Mouse (Mus musculus) limb, embryonic 14.5 days (tissue): ENCODE measurements around the gene AC140267.1. TPM values are rescaled to one million over a fixed set of nuclear protein-coding genes. Genes with fewer than 3 reads are reported as not detected.
A peak's percentile ranks its signal among the peaks of the same experiment; 100 is the strongest.

Experiments used
- ATAC-seq: fragments of 200-750 bp; cut with Nextera tagmentation; 2 replicates; pipeline ENCODE4 v1.8.0; 2017; ENCODE audit warnings: low read depth, moderate number of reproducible peaks, moderate TSS enrichment; ENCODE audit not compliant: low FRiP score
- DNase-seq: peaks from one replicate; pipeline ENCODE4 v3.0.0-alpha.2; 2015; ENCODE audit warnings: low spot score
- H3K27ac ChIP-seq: fragments of 300-500 bp; sonication (generic); replicated peaks from 2 replicates; pipeline ENCODE4 v1.5.1; 2014; ENCODE audit warnings: low read depth, mild to moderate bottlenecking, low read length, moderate library complexity, mixed read lengths
- H3K27me3 ChIP-seq: fragments of 300-500 bp; sonication (generic); 2 replicates; pipeline ENCODE4 v1.6.1; 2014; ENCODE audit warnings: low read length, mixed read lengths; ENCODE audit not compliant: control insufficient read depth, insufficient read depth
- H3K36me3 ChIP-seq: fragments of 300-500 bp; sonication (generic); 2 replicates; pipeline ENCODE4 v1.6.1; 2014; ENCODE audit warnings: mild to moderate bottlenecking, low read length, moderate library complexity, mixed read lengths; ENCODE audit not compliant: control insufficient read depth, insufficient read depth
- H3K4me1 ChIP-seq: fragments of 300-500 bp; sonication (generic); 2 replicates; pipeline ENCODE4 v1.6.1; 2014; ENCODE audit warnings: antibody characterized with exemption, low read length, mixed read lengths; ENCODE audit not compliant: control insufficient read depth, insufficient read depth
- H3K4me2 ChIP-seq: fragments of 300-500 bp; sonication (generic); replicated peaks from 2 replicates; pipeline ENCODE4 v1.6.1; 2014; ENCODE audit warnings: low read depth, mild to moderate bottlenecking, low read length, moderate library complexity; ENCODE audit not compliant: severe bottlenecking
- H3K4me3 ChIP-seq: fragments of 300-500 bp; sonication (generic); replicated peaks from 2 replicates; pipeline ENCODE4 v1.5.1; 2014; ENCODE audit warnings: low read length
- H3K9ac ChIP-seq: fragments of 300-500 bp; sonication (generic); 2 replicates; pipeline ENCODE4 v1.6.1; 2014; ENCODE audit warnings: mild to moderate bottlenecking, low read depth, low read length, moderate library complexity; ENCODE audit not compliant: severe bottlenecking
- H3K9me3 ChIP-seq: fragments of 300-500 bp; sonication (generic); 2 replicates; pipeline ENCODE4 v1.6.1; 2016; ENCODE audit warnings: low read length; ENCODE audit not compliant: control insufficient read depth
- POLR2A ChIP-seq: fragments of 200-500 bp; IDR thresholded peaks from 2 replicates; pipeline ENCODE4 v1.8.0; 2012; ENCODE audit warnings: inconsistent platforms, mild to moderate bottlenecking, moderate library complexity, borderline replicate concordance; ENCODE audit not compliant: insufficient read depth, insufficient read length; ENCODE audit errors: extremely low read depth
- WGBS: fragments of 180-500 bp; shearing (Covaris S2); extraction: QIAGEN DNeasy Blood & Tissue Kit; methylation state at CpG from one replicate; pipeline ENCODE4 v1.1.7; 2014; 5-methylcytosine and 5-hydroxymethylcytosine counted together
- polyA plus RNA-seq, 2 experiments: library from polyadenylated mRNA; depleted of rRNA in 1 of 2; stranded (reverse) in 1 of 2; unstranded in 1 of 2; fragments of >200 nt; fragmentation: Nextera tagmentation in 1 of 2; extraction: Ambion mirVana in 1 of 2; gene quantifications; 2 replicates each; pipeline versions ENCODE4 v1.2.1 to v1.2.3; 2012 to 2014

Gene AC140267.1
- polyA plus RNA-seq, 2 experiments: not detected

DNA sequence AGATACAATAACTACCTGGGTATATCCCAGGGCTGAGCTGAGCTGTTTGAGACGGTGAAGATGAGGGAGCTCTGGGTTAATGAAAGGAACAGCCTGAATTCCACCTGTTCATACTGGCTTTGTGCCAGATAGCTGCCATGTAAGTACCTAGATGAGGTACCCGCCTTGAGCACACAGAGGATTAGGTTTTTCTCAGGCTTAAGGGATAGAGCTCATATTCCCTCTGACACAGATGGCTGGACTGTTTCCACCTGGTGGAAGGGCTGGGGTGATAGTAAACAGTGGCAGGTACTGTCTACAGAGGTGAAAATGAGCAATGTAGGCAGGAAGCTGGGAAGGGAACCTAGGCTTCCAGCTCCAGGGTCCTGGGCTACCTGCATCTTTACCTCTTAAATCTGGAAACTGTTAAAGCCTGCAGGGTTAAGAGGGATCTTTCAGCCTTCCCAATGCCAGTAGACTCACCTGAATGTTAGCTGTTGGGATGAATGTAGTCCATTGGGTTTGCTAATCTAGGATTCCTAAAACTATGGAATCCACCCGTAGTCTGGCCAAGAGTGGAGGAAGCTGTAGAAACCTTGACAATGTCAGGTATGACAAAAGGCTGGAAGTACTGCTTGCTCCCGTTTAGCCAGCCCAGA is 22.1 kb downstream of the AC140267.1 start:
- no peaks in the 10 kb centered on the region for H3K9me3 ChIP-seq
- 25% methylated on average over 4 of the region's 4 CpGs for WGBS
- ATAC-seq (no peak), DNase-seq (no peak)
- peak overlapping the region; percentile 97; the same call in 1 of the 2 replicates for H3K4me3 ChIP-seq
- TF ChIP-seq POLR2A: no peak
- peak overlapping the region; percentile 91 for H3K4me2 ChIP-seq
- H3K27ac ChIP-seq: peak overlapping the region; percentile 96
- H3K27me3 ChIP-seq: no peaks in the 10 kb centered on the region
- H3K36me3 ChIP-seq: peaks cover 42% of the 10 kb centered on the region
- H3K4me1 ChIP-seq: peaks cover 30% of the 10 kb centered on the region
- no peak overlapping the region for H3K9ac ChIP-seq

DNA sequence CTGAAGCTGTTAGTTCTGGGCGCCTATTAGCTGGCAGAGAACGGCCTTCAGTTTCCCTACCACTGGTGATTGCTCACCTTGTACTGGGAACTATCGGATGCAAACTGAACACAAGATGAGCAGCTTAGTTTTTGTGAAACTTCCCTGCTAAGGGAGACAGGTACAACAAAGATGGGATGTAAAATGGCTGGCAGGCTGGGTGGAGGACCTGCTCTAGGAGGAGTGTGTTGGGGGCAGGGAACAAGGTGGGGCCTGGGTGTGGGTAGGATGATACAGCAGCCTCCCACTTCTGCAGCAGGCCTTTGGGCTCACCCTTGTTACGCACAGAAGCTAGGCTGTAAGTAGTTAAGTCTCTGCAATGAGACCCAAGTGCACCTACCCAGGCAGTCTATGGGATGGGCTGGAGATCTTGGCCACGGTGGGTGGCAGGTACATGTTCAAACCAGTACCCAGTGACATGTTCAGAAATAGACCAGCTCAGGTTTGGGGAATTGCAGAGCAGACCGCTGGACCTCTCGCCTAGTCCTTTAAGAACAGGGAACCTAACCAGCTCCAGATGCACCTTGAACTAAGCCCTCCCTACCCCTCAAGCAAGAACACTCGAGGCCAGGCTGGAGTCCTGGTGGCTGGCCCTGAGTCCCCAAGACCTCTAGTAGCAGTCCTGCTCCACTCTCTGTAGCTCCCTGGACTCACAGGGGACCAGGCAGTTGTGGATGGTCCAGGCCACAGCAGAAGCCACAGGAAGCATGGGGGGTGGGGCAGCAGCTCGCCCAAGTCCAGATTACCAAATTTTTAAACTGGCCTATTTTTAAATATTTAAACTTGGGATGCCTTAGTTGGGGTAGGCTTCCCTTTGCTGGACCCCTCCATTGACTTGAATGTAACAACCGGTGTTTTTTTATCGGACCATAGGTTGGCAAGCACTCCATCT is 22.9 kb downstream of the AC140267.1 start:
- peaks cover 35% of the 10 kb centered on the region for H3K4me1 ChIP-seq
- H3K4me3 ChIP-seq: no peak overlapping the region
- 43% methylated on average over 11 of the region's 11 CpGs for WGBS
- peak overlapping the region; percentile 59; the same call in 1 of the 2 replicates for H3K27ac ChIP-seq
- DNase-seq (no peak), ATAC-seq (no peak)
- no peak overlapping the region for H3K9ac ChIP-seq
- no peaks in the 10 kb centered on the region for H3K9me3 ChIP-seq
- H3K36me3 ChIP-seq: peaks cover 42% of the 10 kb centered on the region
- H3K27me3 ChIP-seq: no peaks in the 10 kb centered on the region
- TF ChIP-seq POLR2A: no peak
- no peak overlapping the region for H3K4me2 ChIP-seq

GRCm38 (mm10) chr15:80259406-80260045 is 23.9 kb downstream of the AC140267.1 start:
- Histone ChIP-seq H3K4me1 (peaks cover 28% of the 10 kb centered on the region), H3K4me3 (no peak overlapping the region), H3K27me3 (no peaks in the 10 kb centered on the region), H3K9me3 (no peaks in the 10 kb centered on the region), H3K36me3 (peaks cover 42% of the 10 kb centered on the region), H3K9ac (no peak overlapping the region), H3K27ac (no peak overlapping the region), H3K4me2 (no peak overlapping the region)
- DNase-seq: no peak
- no peak for ATAC-seq
- no peak for TF ChIP-seq POLR2A
- WGBS: 86% methylated on average over 8 of the region's 8 CpGs

DNA sequence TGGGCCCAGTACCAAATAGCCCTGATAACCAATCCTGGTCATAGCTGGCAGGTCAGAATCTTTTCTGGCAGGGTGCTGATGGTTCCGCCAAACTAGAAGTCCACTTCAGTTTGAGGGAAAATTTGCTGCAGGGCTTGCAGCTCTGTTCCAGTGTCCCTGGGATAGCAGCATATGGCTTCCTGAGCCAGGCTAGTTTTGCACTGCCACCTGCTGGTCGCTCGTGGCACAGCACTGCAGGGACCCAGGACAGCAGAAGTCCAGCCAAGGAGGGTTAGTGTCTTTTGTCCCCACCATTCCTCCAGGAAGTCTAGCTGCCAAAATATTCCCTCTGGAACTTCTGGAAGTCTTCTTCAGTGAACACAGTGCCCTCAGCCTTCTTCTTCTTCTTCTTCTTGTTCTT is 25.0 kb downstream of the AC140267.1 start:
- no peak overlapping the region for H3K27ac ChIP-seq
- no peak overlapping the region for H3K4me2 ChIP-seq
- no peaks in the 10 kb centered on the region for H3K27me3 ChIP-seq
- peak; percentile 78 for DNase-seq
- 0 out of 2 replicates have a peak, but pooled peaks have one; percentile 14 for TF ChIP-seq POLR2A
- 12% methylated on average over 3 of the region's 3 CpGs for WGBS
- H3K4me3 ChIP-seq: no peak overlapping the region
- H3K4me1 ChIP-seq: peaks cover 28% of the 10 kb centered on the region
- no peak for ATAC-seq
- peaks cover 42% of the 10 kb centered on the region for H3K36me3 ChIP-seq
- no peaks in the 10 kb centered on the region for H3K9me3 ChIP-seq
- H3K9ac ChIP-seq: no peak overlapping the region

DNA sequence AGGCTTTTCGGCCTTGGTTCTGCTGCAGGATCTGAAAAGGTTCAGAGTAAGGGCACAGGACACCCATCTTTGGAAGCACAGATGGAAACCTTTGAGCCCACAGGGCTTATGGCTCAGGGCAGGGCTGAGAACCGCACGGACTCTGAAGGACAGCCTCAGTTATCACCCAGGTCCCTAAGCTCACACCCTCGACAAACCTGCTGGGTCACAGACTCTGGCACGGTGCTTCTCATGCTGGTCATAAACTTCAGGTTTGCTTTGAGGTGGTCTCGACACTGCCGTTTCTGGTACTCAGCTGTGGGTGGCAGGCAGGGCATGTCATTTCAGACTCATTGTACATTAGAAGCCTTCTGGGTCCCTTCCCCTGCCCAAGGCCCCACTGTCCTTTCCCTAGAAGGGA is 25.5 kb downstream of the AC140267.1 start:
- ATAC-seq: no peak
- Histone ChIP-seq H3K9me3 (no peaks in the 10 kb centered on the region), H3K27ac (no peak overlapping the region), H3K4me2 (no peak overlapping the region), H3K4me1 (peaks cover 28% of the 10 kb centered on the region), H3K4me3 (no peak overlapping the region), H3K27me3 (no peaks in the 10 kb centered on the region), H3K36me3 (peaks cover 40% of the 10 kb centered on the region), H3K9ac (no peak overlapping the region)
- WGBS: 77% methylated on average over 7 of the region's 7 CpGs
- TF ChIP-seq POLR2A: no peak
- DNase-seq: no peak
